Mouse (Mus musculus): ENCODE data around the gene Trim75. TPM values are rescaled to one million over a fixed set of nuclear protein-coding genes. Genes with fewer than 3 reads are reported as not detected.
"Not testable (repeated sequence)": the region's sequence is repeated elsewhere in the genome, so short reads cannot be mapped to it uniquely, and the experiment has no call there.

Trim75 gene
- polyA plus RNA-seq (2015; fragmentation: Nextera tagmentation; extraction: Ambion mirVana): not detected in 2 replicates

DNA sequence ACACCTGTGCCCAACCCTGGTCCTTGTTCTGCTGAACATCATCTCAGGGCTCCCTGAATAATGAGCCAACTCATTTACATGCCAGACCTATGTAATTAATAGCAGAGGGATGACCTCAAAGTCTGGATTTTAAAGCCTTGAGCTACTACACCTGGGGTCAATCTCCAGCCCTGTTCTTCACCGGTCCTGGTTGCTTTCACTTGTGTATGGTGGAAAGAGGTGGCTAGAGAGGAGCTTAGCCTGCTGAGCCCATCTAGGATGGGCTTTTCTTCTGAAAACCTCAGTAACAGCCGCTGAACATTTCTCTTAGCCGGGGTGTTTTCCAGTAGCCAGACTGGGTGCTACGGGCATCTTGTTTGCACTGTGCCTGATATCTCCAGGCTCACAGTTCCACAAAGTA, at the start of gene Trim75:
TSS of gene Trim75 (minus strand) at position 101 of the 400 bp plus-strand sequence.
- H3K4me1 ChIP-seq (replicated peaks): no peaks in the 10 kb centered on the region
- no peak within 1 kb of the TSS for H3K4me2 ChIP-seq
- 87% methylated on average over 4 of the region's 4 CpGs for WGBS
- H3K36me3 ChIP-seq: no peaks in the 10 kb centered on the region
- H3K27ac ChIP-seq: no peak within 1 kb of the TSS
- no peaks in the 10 kb centered on the region for H3K9me3 ChIP-seq (replicated peaks)
- H3K4me3 ChIP-seq: no peak within 1 kb of the TSS
- H3K27me3 ChIP-seq: no peaks in the 10 kb centered on the region
- no peak within 1 kb of the TSS for H3K9ac ChIP-seq
- ATAC-seq (replicated peaks; ENCODE audit: insufficient number of reproducible peaks, insufficient read depth, low FRiP score, low read depth): no peak

GRCm38 (mm10) chr8:65037117-65037533, 49.5 kb upstream of the Trim75 start, which contains the start of gene Apela:
Gene Apela (minus strand): TSS chr8:65037336.
- peaks cover 2% of the 10 kb centered on the region for H3K4me1 ChIP-seq (replicated peaks)
- H3K9ac ChIP-seq: no peak within 1 kb of the TSS
- peak; percentile 62; the same call in 1 of the 2 replicates for ATAC-seq (replicated peaks; ENCODE audit: insufficient number of reproducible peaks, insufficient read depth, low FRiP score, low read depth)
- H3K4me2 ChIP-seq: peak within 1 kb of the TSS; percentile 78
- no peaks in the 10 kb centered on the region for H3K9me3 ChIP-seq (replicated peaks)
- no peak within 1 kb of the TSS for H3K27ac ChIP-seq
- WGBS: 2% methylated on average over 8 of the region's 8 CpGs
- peak within 1 kb of the TSS; percentile 47 for H3K4me3 ChIP-seq
- H3K27me3 ChIP-seq: no peaks in the 10 kb centered on the region
- H3K36me3 ChIP-seq: no peaks in the 10 kb centered on the region

GRCm38 (mm10) chr8:65034136-65034535, 46.5 kb upstream of the Trim75 start:
- Histone ChIP-seq H3K36me3 (no peaks in the 10 kb centered on the region), H3K27ac (no peak overlapping the region), H3K4me3 (no peak overlapping the region), H3K9me3 (replicated peaks) (no peaks in the 10 kb centered on the region), H3K27me3 (no peaks in the 10 kb centered on the region), H3K4me2 (no peak overlapping the region), H3K4me1 (replicated peaks) (peaks cover 2% of the 10 kb centered on the region), H3K9ac (no peak overlapping the region)
- WGBS: 54% methylated on average over 2 of the region's 2 CpGs
- no peak for ATAC-seq (replicated peaks; ENCODE audit: insufficient number of reproducible peaks, insufficient read depth, low FRiP score, low read depth)

GRCm38 (mm10) chr8:65033056-65033455, 45.4 kb upstream of the Trim75 start:
- H3K9me3 ChIP-seq (replicated peaks): no peaks in the 10 kb centered on the region
- no peak overlapping the region for H3K4me2 ChIP-seq
- H3K27ac ChIP-seq: no peak overlapping the region
- 83% methylated on average over 13 of the region's 13 CpGs for WGBS
- H3K36me3 ChIP-seq: no peaks in the 10 kb centered on the region
- ATAC-seq (replicated peaks; ENCODE audit: insufficient number of reproducible peaks, insufficient read depth, low FRiP score, low read depth): no peak
- peaks cover 2% of the 10 kb centered on the region for H3K4me1 ChIP-seq (replicated peaks)
- no peak overlapping the region for H3K4me3 ChIP-seq
- no peaks in the 10 kb centered on the region for H3K27me3 ChIP-seq
- no peak overlapping the region for H3K9ac ChIP-seq

DNA sequence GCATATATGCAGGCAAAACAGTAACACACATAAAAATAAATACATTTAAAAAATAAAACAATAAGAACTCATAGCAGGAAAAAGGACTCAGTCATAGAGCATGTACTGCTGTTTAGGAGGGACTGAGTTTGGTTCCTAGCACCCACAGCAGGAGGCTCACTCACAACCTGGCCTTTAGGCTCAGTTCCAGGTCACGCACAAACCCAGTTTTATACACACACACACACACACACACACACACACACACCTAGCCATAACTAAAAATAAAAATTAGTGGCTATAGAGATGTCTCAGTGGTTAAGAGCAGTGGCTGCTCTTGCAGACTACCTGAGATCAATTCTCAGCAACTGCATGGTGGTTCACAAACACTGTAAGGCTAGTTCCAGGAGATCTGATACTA, 44.5 kb upstream of the Trim75 start:
- Histone ChIP-seq H3K27me3 (no peaks in the 10 kb centered on the region), H3K9ac (no peak overlapping the region), H3K4me2 (no peak overlapping the region), H3K36me3 (no peaks in the 10 kb centered on the region), H3K9me3 (replicated peaks) (no peaks in the 10 kb centered on the region), H3K4me3 (no peak overlapping the region), H3K27ac (no peak overlapping the region), H3K4me1 (replicated peaks) (peaks cover 2% of the 10 kb centered on the region; the same call in 1 of the 2 replicates)
- ATAC-seq (replicated peaks; ENCODE audit: insufficient number of reproducible peaks, insufficient read depth, low FRiP score, low read depth): no peak
- WGBS: 94% methylated on average over 1 of the region's 1 CpGs

DNA sequence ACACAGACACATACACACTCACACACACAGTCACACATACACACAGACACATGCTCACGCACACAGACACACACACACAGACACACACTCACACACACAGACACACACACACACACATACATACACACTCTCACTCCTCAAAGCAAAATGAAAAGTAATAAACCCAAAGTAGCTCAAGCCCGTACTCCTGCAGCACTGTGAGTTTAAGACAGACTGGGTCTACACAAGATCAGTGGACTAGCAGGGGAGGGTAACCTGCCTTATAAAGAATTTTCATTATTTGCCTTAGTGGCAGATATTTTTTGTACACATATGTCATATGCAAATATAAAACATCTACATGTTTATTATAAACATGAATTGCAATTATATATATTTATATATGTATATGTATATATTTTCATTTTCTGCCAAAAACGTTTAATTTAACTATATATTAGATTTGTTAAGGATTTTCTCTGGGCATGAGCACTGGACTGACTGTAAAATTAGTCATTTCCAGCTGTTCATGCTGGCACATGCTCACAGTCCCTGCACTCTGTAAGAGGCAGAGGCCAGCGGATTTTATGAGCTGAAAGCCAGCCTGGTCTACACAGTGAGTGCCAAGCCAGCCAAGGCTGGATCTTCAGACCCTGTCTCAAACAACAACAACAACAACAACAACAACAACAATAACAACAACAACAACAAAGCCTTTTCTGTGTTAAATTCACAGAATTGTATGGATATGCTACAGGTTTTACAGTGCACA, 43.3 kb upstream of the Trim75 start:
- no peak for ATAC-seq (replicated peaks; ENCODE audit: insufficient number of reproducible peaks, insufficient read depth, low FRiP score, low read depth)

DNA sequence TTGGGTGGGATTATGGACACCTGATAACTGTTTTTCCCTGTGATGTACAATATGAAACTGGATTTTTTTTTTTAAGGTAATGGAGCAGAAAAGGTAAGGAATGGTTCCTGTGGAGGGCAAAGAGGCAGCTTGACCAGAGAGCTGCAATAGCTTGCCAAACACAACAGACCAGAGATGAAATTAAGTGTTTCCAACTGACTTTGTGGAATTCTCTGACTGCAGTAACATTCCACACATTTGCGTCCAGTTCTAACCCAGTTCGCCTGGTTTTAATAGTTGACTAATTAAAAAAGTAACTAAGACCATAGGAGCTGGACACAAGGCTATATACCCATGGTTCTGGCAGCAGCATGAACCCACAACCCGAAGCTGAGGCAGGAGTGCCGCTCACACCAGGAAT, 42.1 kb upstream of the Trim75 start:
- H3K9ac ChIP-seq: no peak overlapping the region
- no peaks in the 10 kb centered on the region for H3K27me3 ChIP-seq
- 81% methylated on average over 4 of the region's 4 CpGs for WGBS
- no peak overlapping the region for H3K27ac ChIP-seq
- no peaks in the 10 kb centered on the region for H3K36me3 ChIP-seq
- ATAC-seq (replicated peaks; ENCODE audit: insufficient number of reproducible peaks, insufficient read depth, low FRiP score, low read depth): no peak
- H3K4me3 ChIP-seq: no peak overlapping the region
- no peak overlapping the region for H3K4me2 ChIP-seq
- H3K9me3 ChIP-seq (replicated peaks): no peaks in the 10 kb centered on the region
- no peaks in the 10 kb centered on the region for H3K4me1 ChIP-seq (replicated peaks)

More for the DNA sequence above, 43.3 kb upstream of the Trim75 start:
- no peak overlapping the region for H3K4me3 ChIP-seq
- H3K36me3 ChIP-seq: no peaks in the 10 kb centered on the region
- 70% methylated on average over 4 of the region's 4 CpGs for WGBS
- no peaks in the 10 kb centered on the region for H3K9me3 ChIP-seq (replicated peaks)
- no peak overlapping the region for H3K27ac ChIP-seq
- no peaks in the 10 kb centered on the region for H3K27me3 ChIP-seq
- H3K4me1 ChIP-seq (replicated peaks): peaks cover 2% of the 10 kb centered on the region; the same call in 1 of the 2 replicates
- H3K4me2 ChIP-seq: no peak overlapping the region
- no peak overlapping the region for H3K9ac ChIP-seq

DNA sequence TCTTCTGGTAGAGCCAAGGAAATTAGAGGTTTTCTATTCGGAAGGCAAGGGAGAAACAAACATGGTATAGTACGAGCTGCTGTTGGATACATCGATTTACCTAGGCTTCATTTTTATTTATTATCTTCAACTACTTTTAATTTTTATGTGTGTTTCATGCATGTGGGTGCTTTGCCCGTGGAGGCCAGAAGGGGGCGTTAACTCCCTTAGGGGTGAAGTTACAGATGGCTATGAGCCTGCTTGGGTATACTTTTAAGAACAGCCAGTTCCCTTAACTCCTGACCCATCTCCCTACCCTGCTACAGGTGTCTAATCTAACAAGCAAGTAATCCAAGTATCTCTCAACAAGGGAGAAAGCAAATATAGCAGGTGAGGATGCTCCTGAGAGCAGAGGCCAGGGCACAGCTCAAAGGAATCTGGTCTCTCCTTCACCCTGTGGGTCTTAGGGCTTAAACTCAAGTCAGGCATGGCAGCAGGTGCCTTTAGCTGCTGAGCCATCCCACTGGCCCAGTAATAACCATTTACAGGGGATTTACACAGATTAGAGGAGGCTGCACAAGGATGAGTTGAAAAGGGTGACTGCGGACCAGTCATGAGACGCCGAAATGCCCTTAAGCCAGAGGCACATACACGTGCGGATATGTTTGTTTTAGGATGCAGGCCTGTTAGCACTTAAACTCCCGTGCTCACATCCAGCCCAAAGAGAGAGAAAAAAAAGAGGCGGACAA, 41.5 kb upstream of the Trim75 start:
- no peak for ATAC-seq (replicated peaks; ENCODE audit: insufficient number of reproducible peaks, insufficient read depth, low FRiP score, low read depth)
- H3K4me3 ChIP-seq: no peak overlapping the region
- no peaks in the 10 kb centered on the region for H3K27me3 ChIP-seq
- no peaks in the 10 kb centered on the region for H3K9me3 ChIP-seq (replicated peaks)
- no peak overlapping the region for H3K27ac ChIP-seq
- H3K9ac ChIP-seq: no peak overlapping the region
- H3K36me3 ChIP-seq: no peaks in the 10 kb centered on the region
- no peaks in the 10 kb centered on the region for H3K4me1 ChIP-seq (replicated peaks)
- 79% methylated on average over 12 of the region's 12 CpGs for WGBS
- no peak overlapping the region for H3K4me2 ChIP-seq

DNA sequence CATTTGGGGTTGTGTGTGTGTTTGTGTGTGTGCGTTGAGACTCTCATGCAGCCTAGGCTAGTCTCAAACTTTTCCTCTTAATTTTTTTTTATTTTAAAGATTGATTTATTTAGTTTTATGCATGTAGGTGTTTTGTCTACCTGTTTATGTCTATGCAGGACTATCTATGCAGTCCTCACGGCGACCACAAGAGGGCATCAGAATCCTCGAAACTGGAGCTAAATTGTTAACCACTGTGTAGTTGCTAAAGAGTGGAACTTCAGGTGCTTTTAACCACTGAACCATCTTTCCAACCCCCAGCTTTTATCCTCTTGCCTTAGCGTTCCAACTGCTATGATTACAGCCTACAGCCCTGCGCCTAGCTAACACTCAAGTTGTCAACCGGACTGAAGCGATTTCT, 34.9 kb upstream of the Trim75 start:
- H3K9ac ChIP-seq: no peak overlapping the region
- WGBS: 45% methylated on average over 8 of the region's 8 CpGs
- H3K4me2 ChIP-seq: no peak overlapping the region
- H3K27me3 ChIP-seq: no peaks in the 10 kb centered on the region
- no peaks in the 10 kb centered on the region for H3K9me3 ChIP-seq (replicated peaks)
- no peak overlapping the region for H3K4me3 ChIP-seq
- ATAC-seq (replicated peaks; ENCODE audit: insufficient number of reproducible peaks, insufficient read depth, low FRiP score, low read depth): no peak
- no peaks in the 10 kb centered on the region for H3K4me1 ChIP-seq (replicated peaks)
- H3K36me3 ChIP-seq: no peaks in the 10 kb centered on the region
- no peak overlapping the region for H3K27ac ChIP-seq

DNA sequence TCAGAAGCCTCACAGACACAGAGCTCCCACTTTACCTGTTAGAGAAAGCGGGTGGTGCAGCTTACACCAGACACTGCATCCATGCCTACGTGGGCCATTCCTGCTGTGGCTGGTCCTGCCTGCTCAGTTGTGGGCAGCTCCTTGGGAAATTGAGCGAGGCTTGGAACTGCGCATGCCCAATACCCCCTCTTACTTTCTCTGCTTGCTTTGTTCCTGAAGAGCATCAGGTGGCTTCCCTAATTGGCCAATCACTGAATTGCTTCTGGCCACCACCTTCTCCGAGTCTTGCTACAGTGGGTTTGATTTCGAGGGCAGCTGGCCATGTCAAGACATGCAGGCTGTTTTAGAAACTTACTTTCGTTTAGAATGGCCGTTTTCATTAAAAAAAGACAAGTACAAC, 30.8 kb upstream of the Trim75 start, which contains the start of the genes Trim61 and Trim60:
TSS of gene Trim61 (minus strand) at position 101 of the 400 bp plus-strand sequence.
TSS of gene Trim60 (minus strand) at position 162 of the 400 bp plus-strand sequence.
- Histone ChIP-seq H3K4me1 (replicated peaks) (no peaks in the 10 kb centered on the region), H3K9ac (no peak within 1 kb of the TSS), H3K36me3 (no peaks in the 10 kb centered on the region), H3K4me2 (no peak within 1 kb of the TSS), H3K4me3 (no peak within 1 kb of the TSS), H3K27ac (no peak within 1 kb of the TSS), H3K9me3 (replicated peaks) (no peaks in the 10 kb centered on the region), H3K27me3 (no peaks in the 10 kb centered on the region)
- WGBS: 84% methylated on average over 8 of the region's 8 CpGs
- no peak for ATAC-seq (replicated peaks; ENCODE audit: insufficient number of reproducible peaks, insufficient read depth, low FRiP score, low read depth)

DNA sequence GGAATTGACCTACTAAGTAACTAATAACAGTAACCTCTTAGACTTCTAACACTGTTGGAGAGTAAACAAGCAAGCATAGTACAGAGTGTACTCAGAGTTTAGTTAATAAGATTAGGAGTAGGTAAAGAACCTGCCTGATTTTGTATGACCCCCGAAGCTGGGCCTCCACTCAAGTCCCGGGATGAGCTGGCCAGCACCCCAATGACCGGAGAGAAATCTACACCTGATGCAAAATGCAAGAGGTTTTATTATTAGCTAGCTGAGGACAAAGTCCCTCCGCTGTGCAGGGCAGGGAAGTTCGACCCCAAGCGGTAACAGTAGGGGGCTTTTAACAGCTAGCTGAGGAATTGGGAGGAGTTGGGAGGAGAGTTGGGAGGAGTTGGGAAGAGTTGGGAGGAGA, 20.0 kb upstream of the Trim75 start:
- WGBS: 77% methylated on average over 6 of the region's 6 CpGs
- H3K27ac ChIP-seq; H3K4me1 ChIP-seq (replicated peaks); H3K4me3 ChIP-seq; H3K9ac ChIP-seq; H3K9me3 ChIP-seq (replicated peaks); ATAC-seq (replicated peaks; ENCODE audit: insufficient number of reproducible peaks, insufficient read depth, low FRiP score, low read depth); H3K27me3 ChIP-seq; H3K4me2 ChIP-seq; H3K36me3 ChIP-seq: not testable (repeated sequence)
